Mouse (Mus musculus): Measurements from ENCODE around the gene Icam1.
A peak's percentile ranks its signal among the peaks of the same experiment; 100 is the strongest.

The Icam1 gene

DNA sequence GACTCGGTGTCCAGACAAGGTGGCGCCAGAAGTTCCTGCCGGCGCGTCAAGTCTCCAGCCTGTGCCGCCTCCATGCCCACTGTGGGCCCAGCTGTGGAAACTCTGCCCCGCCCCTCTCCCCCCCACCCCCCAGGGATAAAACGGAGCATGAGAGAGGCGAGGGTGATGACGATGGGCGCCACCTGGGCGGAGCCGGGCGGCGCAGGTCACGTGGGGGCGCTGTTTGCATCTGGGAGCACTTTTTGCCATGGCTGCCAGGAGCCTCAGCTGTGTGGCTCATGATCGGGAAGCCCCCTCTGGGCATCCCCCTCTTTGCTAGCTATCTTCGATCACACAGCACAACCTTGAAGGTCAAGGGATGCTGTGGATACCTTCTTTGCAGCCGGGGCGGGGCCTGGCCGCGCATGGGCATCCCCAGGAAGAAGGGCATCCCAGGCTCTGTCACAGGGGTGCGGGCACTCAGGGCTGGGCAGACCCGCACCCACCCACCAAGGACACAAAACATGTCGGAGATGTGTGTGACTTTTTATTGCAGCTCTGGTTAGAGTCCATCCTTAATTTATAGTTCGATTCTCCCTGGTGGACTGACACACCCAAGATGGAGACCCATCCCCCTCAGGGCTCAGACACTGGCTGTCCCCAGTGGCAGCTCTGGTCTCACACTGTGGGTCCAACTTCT lies 51.4 kb downstream of the Icam1 start, which contains the start of gene Zglp1:
Zglp1 (minus strand) TSS at position 88 of the 679 bp plus-strand sequence.
- no peak for DNase-seq

DNA sequence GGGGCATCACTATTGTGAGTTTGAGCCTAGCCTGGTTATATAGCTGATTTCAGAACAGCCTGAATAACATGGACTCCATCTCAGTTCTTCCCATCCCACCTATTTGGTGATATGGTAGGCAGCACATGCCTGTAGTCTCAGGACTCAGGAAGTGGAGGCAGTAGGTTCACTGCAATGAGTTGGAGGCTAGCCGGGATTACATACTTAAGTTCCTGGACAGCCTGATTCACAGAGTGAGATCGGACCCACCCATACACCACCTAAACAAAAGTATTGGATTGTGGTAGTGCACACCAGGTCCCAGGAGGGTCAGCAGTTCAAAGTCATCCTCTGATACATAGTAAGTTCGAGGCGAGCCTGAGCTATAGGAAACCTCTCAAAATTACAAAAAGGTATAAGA lies 56.9 kb downstream of the Icam1 start:
- DNase-seq = no peak

DNA sequence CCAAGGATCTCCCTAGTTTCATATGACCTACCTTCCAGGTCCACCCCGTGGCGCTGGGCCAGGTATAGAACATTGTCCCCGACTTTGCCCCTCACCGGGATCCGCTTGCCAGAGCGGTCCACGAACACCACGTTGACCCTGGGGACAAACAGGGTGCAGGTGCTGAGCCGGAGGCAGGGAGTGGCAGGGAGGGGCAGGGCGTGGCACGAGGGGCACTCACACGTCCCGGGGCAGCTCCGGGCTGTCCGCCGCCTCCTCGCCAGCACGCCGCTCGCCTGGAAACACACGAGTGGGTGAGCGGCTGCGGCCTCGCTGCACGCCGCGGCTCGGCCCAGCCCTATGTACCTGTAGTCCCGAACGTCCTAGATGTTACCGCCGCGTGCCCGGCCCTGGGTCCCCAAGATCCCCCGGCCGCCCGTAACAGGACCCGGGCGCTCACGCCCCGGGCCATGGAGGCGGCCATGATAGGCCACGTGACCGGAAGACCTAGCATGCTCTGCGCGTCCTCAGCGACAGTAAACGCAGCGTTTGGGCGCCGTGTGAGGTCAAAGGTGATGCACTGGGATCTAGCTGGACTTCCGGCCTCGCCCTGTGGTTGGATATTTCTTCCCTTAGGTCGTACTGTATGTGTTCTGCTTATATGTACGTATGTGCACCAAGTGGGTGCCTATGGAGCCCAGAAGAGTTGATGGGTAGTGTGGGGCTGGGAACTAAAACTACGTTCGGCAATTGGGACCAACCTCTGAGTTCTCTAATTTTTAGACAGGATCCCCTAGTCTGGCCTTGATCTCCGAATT lies 57.5 kb downstream of the Icam1 start, which contains the start of the genes Gm49373 and Fdx1l:
Gm49373 (minus strand) TSS at position 53 of the 797 bp plus-strand sequence.
Fdx1l (minus strand) TSS at position 571 of the 797 bp plus-strand sequence.
- DNase-seq = peak; percentile 90 to 93

DNA sequence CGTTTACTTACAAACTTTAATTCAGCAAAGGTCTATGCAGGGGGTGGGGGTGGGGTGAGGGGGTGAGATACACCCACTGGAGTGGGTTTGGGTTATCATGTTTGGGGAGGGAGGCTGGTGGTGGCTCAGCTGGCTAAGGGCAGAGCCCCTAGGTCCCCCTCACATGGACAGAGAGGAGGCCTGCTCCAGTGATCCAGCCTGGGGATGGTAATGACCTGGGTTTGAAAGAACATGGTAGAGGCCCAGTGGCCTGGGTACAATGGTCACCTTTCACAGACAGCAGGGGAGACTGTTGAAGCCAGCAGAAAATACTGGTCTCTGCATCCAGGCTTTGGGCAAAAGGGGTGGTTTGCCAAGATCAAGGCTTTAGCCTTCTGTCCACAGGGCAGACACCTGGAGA lies 58.4 kb downstream of the Icam1 start:
- DNase-seq = peak in 1 of 2 experiments; percentile 18

DNA sequence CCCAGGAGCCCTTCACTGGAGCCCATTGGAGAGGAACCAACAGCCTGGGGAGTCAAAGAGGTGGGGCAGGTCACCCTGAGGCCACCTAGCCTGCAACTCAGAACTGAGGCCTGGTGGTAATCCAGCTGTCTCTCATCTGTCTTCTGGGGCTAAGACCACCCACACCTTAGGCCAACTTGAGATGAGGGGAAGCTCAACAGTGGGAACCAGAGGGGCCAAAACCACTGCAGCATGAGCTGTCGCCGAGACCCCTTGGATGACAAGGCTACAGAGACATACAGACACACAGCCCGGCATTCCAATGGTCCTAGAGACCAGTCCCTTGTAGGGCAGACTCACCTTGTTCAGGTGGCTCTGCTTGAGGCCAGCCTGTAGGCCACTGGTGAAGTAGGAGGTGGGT lies 59.8 kb downstream of the Icam1 start:
- no peak for DNase-seq
